Mouse (Mus musculus): ENCODE measurements around the gene Nfe2l3. TPM values are rescaled to one million over a fixed set of nuclear protein-coding genes. Genes with fewer than 3 reads are reported as not detected.

Gene Nfe2l3
- 0.05 and 0.46 TPM in 2 replicates for polyA plus RNA-seq (2015; fragmentation: Nextera tagmentation; extraction: Ambion mirVana)

DNA sequence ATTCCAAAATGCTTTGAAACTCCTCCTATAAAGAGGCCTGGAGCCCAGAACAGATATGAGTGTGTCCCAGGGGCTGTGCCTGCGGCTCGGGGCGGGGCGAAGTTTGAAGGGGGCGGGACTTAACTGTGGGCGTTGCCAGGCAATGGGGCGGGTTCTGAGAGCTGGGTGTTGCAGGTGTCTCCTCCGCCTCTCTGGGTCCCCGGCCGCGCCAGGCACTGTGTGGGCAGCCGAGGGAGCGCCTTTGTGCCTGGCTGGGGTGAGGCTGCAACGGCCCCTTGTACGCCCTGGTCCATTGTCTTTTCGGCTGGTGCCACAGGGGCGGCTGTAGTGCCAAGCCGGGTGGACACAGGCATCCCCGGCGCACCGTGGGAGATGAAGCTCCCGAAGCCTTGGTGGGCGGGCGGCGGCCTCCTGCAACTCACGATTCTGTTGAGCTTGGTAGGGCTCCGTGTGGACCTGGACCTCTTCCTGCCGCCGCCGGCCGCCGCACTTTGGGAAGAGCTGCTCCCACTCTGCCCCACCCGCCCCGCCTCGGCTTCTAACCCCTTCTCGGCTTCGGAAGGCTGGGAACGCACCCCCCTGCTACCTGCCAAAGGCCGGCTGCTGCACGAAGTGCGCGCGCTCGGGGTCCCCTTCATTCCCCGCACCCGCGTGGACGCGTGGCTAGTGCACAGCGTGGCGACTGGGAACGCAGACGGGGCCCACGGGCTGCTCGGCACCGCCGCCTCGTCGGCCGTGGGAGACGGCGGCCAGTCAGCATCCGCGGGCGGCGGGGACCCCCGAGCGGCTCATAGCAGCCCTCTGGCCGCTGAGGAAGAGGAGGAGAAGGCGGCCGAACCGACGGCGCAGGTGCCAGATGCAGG, at the start of gene Nfe2l3:
Gene Nfe2l3, plus strand, starts transcription at position 136 of the 863 bp plus-strand sequence.

DNA sequence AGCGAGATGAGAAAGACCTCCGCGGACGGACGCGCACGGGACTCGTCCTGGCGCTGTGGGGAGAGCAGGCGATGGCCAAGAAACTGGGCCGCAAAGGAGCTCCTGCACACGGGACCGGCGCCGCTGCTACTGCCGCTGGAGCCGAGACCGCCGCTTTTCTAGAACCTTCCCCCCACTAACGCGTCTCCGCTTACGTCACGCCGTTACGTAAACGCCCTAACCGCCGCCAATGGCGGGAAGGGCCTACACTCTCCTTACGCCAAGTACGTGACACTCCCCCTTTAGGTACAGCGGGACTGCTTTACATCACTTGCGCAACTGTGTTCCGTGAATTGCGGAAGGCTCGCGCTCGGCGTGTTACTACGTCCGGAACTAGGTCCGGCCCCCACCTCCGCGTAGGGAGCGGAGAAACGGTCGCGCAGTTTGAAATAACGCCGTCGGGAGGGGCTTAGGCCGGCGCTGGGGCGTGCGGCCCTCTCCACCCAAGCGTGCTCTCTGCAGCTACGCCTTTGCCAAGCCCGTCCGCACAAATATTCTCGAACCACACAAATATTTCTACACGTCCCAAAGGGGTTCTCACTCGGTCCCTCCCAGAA, 37.3 kb downstream of the Nfe2l3 start, which contains the start of gene Hnrnpa2b1:
Gene Hnrnpa2b1, minus strand, starts transcription at position 180 of the 596 bp plus-strand sequence.

DNA sequence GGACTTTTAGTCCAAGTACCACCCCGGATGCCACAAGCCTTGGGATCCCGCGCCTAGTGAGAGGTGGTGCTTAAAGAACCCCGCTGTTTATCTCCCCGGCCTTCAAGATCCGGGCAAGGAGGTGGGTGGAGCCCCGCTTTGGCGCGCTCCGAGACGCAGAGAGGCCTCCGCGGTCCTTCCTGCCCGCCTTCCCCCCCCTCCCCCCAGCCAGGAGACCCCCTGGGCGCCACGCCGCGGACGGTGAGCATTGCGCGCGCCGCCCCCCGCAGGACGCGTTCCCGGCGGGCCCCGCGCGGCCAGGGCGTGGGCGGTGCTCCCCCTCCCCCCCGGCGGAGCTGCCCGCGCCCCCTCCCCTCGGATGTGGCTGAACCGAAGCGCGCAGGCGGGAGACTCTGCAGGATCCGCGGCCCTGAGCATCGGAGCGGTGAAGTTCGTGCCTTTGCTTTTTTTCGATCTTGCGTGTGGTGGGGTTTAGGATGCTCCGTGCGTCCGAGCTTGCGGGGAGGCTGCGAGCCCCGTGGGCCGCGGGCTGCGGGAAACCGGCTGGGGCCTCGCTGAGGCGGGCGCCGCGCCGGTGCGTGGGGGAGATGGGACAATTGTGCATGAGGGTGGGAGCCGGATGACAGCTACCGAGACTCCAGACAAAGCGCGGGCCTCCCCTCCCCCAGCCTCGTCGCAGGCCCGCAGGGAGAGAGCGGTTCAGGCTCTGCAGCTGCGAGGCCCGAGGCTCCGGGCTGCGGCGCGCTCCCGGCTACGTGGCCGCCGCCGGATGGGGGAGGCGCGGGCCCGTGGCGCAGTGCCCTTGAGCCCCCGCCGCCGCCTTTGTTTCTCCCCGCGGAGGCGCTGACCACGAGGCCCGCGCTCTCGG, 38.1 kb downstream of the Nfe2l3 start, which contains the start of gene Cbx3:
Gene Cbx3, plus strand, starts transcription at position 50 of the 868 bp plus-strand sequence.

Other genes with a start within 250 kb of the Nfe2l3 start
- gene Hnrnpa2b1, start 37.2 kb downstream of the Nfe2l3 start, polyA plus RNA-seq (2015; fragmentation: Nextera tagmentation; extraction: Ambion mirVana): 685 and 782 TPM in 2 replicates
- gene Cbx3, start 37.7 kb downstream of the Nfe2l3 start, polyA plus RNA-seq (2015; fragmentation: Nextera tagmentation; extraction: Ambion mirVana): 181 and 191 TPM in 2 replicates
- gene Snx10, start 91.2 kb downstream of the Nfe2l3 start, polyA plus RNA-seq (2015; fragmentation: Nextera tagmentation; extraction: Ambion mirVana): 5.2 and 6.8 TPM in 2 replicates